Mouse (Mus musculus) cerebellum, adult (tissue): ENCODE measurements around the gene Asic2.

Experiments used
- ATAC-seq: cut with Nextera tagmentation; 2 replicates; pipeline ENCODE4 v1.9.2; 2017; ENCODE audit warnings: mild to moderate bottlenecking, moderate library complexity, mixed read lengths; ENCODE audit not compliant: insufficient number of reproducible peaks, low FRiP score, low TSS enrichment

Gene Asic2

GRCm38 (mm10) chr11:81080076-81080805 lies 888.0 kb downstream of the Asic2 start:
- no peak for ATAC-seq

- ATAC-seq, result no peak
Measured at GRCm38 (mm10) chr11:81079237-81079636, 889.0 kb downstream of the Asic2 start.

- no peak for ATAC-seq
Measured at GRCm38 (mm10) chr11:81071836-81072235, 896.4 kb downstream of the Asic2 start.

- ATAC-seq, result no peak
Measured at GRCm38 (mm10) chr11:81065386-81065785, 902.9 kb downstream of the Asic2 start.

- ATAC-seq, result no peak
Measured at GRCm38 (mm10) chr11:81064006-81064405, 904.3 kb downstream of the Asic2 start.

GRCm38 (mm10) chr11:81060077-81060476 lies 908.2 kb downstream of the Asic2 start:
- no peak for ATAC-seq

- no peak for ATAC-seq
Measured at GRCm38 (mm10) chr11:81059546-81059945, 908.7 kb downstream of the Asic2 start.

- no peak for ATAC-seq
Measured at GRCm38 (mm10) chr11:81057506-81057905, 910.8 kb downstream of the Asic2 start.

- no peak for ATAC-seq
Measured at GRCm38 (mm10) chr11:81056776-81057175, 911.5 kb downstream of the Asic2 start.

GRCm38 (mm10) chr11:81055446-81056145 lies 912.7 kb downstream of the Asic2 start:
- ATAC-seq, result no peak

GRCm38 (mm10) chr11:81053826-81054225 lies 914.4 kb downstream of the Asic2 start:
- no peak for ATAC-seq

GRCm38 (mm10) chr11:81041671-81042070 lies 926.6 kb downstream of the Asic2 start:
- no peak for ATAC-seq

- no peak for ATAC-seq
Measured at GRCm38 (mm10) chr11:81039976-81040375, 928.3 kb downstream of the Asic2 start.

GRCm38 (mm10) chr11:81032151-81032550 lies 936.1 kb downstream of the Asic2 start:
- no peak for ATAC-seq

GRCm38 (mm10) chr11:81014776-81015175 lies 953.5 kb downstream of the Asic2 start:
- ATAC-seq, result no peak

GRCm38 (mm10) chr11:81013501-81013900 lies 954.8 kb downstream of the Asic2 start:
- no peak for ATAC-seq

- no peak for ATAC-seq
Measured at GRCm38 (mm10) chr11:81010766-81011165, 957.5 kb downstream of the Asic2 start.

- no peak for ATAC-seq
Measured at GRCm38 (mm10) chr11:81009366-81009765, 958.9 kb downstream of the Asic2 start.

GRCm38 (mm10) chr11:81005831-81006230 lies 962.4 kb downstream of the Asic2 start:
- ATAC-seq, result no peak

GRCm38 (mm10) chr11:81002769-81003430 lies 965.4 kb downstream of the Asic2 start:
- ATAC-seq, result no peak

- no peak for ATAC-seq
Measured at GRCm38 (mm10) chr11:80995621-80996020, 972.6 kb downstream of the Asic2 start.
